Mouse (Mus musculus) CH12.LX (cell line): Measurements from ENCODE around the gene Pik3r1. TPM values are rescaled to one million over a fixed set of nuclear protein-coding genes. Genes with fewer than 3 reads are reported as not detected.

Source experiments
- DNase-seq: peaks from one replicate; pipeline ENCODE4 v3.0.0-alpha.2; 2013; ENCODE audit errors: extremely low read depth
- H3K27ac ChIP-seq: 2 replicates; pipeline ENCODE4 v1.5.1; 2012; ENCODE audit warnings: low read depth, mild to moderate bottlenecking, control low read depth, moderate library complexity; ENCODE audit not compliant: insufficient read depth
- H3K27me3 ChIP-seq: replicated peaks from 2 replicates; pipeline ENCODE3; 2012; ENCODE audit warnings: inconsistent platforms
- H3K36me3 ChIP-seq, 2 experiments: replicated peaks in 1 of 2; 2 replicates each; pipeline versions ENCODE3 to v1.6.1; 2012; ENCODE audit warnings: inconsistent platforms in 1 of 2, low read length in 1 of 2, mild to moderate bottlenecking in 1 of 2, mixed read lengths in 1 of 2, moderate library complexity in 1 of 2; ENCODE audit not compliant: control insufficient read depth in 1 of 2, insufficient read depth in 1 of 2
- H3K4me1 ChIP-seq, 2 experiments: 2 replicates each; pipeline ENCODE4 v1.6.1; 2012; ENCODE audit warnings: inconsistent platforms in 1 of 2, moderate library complexity in 1 of 2; ENCODE audit not compliant: insufficient read depth in 2 of 2, control insufficient read depth in 1 of 2
- H3K4me2 ChIP-seq: 2 replicates; pipeline ENCODE4 v1.6.1; 2012; ENCODE audit warnings: low read depth, mild to moderate bottlenecking, control low read depth; ENCODE audit not compliant: poor library complexity, insufficient read depth, severe bottlenecking
- H3K4me3 ChIP-seq, 3 experiments: fragments of 150-350 bp in 1 of 3; sonication (generic) in 1 of 3; replicated peaks in 1 of 3; 2 replicates each; pipeline versions ENCODE3 to v1.5.1; 2011 to 2012; ENCODE audit warnings: low read depth in 2 of 3, low read length in 2 of 3, mild to moderate bottlenecking in 2 of 3, moderate library complexity in 2 of 3, control low read depth in 1 of 3, improper control_type of control experiment in 1 of 3, inconsistent platforms in 1 of 3, mixed read lengths in 1 of 3; ENCODE audit not compliant: poor library complexity in 1 of 3
- H3K79me2 ChIP-seq: replicated peaks from 2 replicates; pipeline ENCODE4 v1.6.1; 2012; ENCODE audit warnings: mild to moderate bottlenecking, moderate library complexity; ENCODE audit not compliant: control insufficient read depth, poor library complexity, insufficient read depth, severe bottlenecking; ENCODE audit errors: extremely low read depth
- H3K9ac ChIP-seq: 2 replicates; pipeline ENCODE4 v1.6.1; 2012; ENCODE audit warnings: low read depth, mild to moderate bottlenecking, control low read depth, moderate library complexity; ENCODE audit not compliant: insufficient read depth
- H3K9me3 ChIP-seq: replicated peaks from 2 replicates; pipeline ENCODE3; 2012; ENCODE audit warnings: low read length, inconsistent platforms, mixed read lengths
- CHD1 ChIP-seq: IDR thresholded peaks from 2 replicates; pipeline ENCODE4 v1.6.1; 2012; ENCODE audit warnings: low read depth, low read length, improper control_type of control experiment, inconsistent platforms
- CHD2 ChIP-seq: IDR thresholded peaks from 2 replicates; pipeline ENCODE4 v1.6.1; 2011; ENCODE audit warnings: low read length, improper control_type of control experiment
- CTCF ChIP-seq, 2 experiments: IDR thresholded peaks in 1 of 2; conservative IDR thresholded peaks in 1 of 2; 2 replicates each; pipeline ENCODE4 v1.5.1; 2011 to 2012; ENCODE audit warnings: low read depth in 2 of 2, low read length in 2 of 2, improper control_type of control experiment in 1 of 2, inconsistent platforms in 1 of 2, mild to moderate bottlenecking in 1 of 2, moderate library complexity in 1 of 2
- ELF1 ChIP-seq: IDR thresholded peaks from 2 replicates; pipeline ENCODE4 v1.6.1; 2014; ENCODE audit warnings: low read depth, mild to moderate bottlenecking, inconsistent platforms, low read length, improper control_type of control experiment
- IRF4 ChIP-seq: IDR thresholded peaks from 2 replicates; pipeline ENCODE4 v1.6.1; 2014; ENCODE audit warnings: low read depth, mild to moderate bottlenecking, inconsistent platforms, low read length, improper control_type of control experiment
- JUN ChIP-seq: IDR thresholded peaks from 2 replicates; pipeline ENCODE4 v1.6.1; 2011; ENCODE audit warnings: low read depth, mild to moderate bottlenecking, low read length, improper control_type of control experiment, moderate library complexity; ENCODE audit not compliant: insufficient read depth
- KAT2A ChIP-seq: IDR thresholded peaks from 2 replicates; pipeline ENCODE4 v1.6.1; 2012; ENCODE audit warnings: low read length, improper control_type of control experiment, inconsistent platforms; ENCODE audit not compliant: insufficient replicate concordance
- MAFK ChIP-seq: IDR thresholded peaks from 2 replicates; pipeline ENCODE4 v1.6.1; 2011; ENCODE audit warnings: low read length, improper control_type of control experiment; ENCODE audit not compliant: insufficient replicate concordance
- MAZ ChIP-seq: IDR thresholded peaks from 2 replicates; pipeline ENCODE4 v1.6.1; 2012; ENCODE audit warnings: low read depth, mild to moderate bottlenecking, inconsistent platforms, low read length, improper control_type of control experiment, moderate library complexity
- MXI1 ChIP-seq: IDR thresholded peaks from 2 replicates; pipeline ENCODE4 v1.6.1; 2011; ENCODE audit warnings: mild to moderate bottlenecking, low read depth, low read length, improper control_type of control experiment
- MYC ChIP-seq: IDR thresholded peaks from 2 replicates; pipeline ENCODE4 v1.6.1; 2011; ENCODE audit warnings: low read depth, mild to moderate bottlenecking, improper control_type of control experiment, low read length
- PAX5 ChIP-seq: IDR thresholded peaks from 2 replicates; pipeline ENCODE4 v1.6.1; 2012; ENCODE audit warnings: low read length, inconsistent platforms, mixed read lengths
- POLR2AphosphoS2 ChIP-seq: IDR thresholded peaks from 2 replicates; pipeline ENCODE4 v1.6.1; 2011; ENCODE audit warnings: low read depth, low read length, improper control_type of control experiment
- RAD21 ChIP-seq: IDR thresholded peaks from 2 replicates; pipeline ENCODE4 v1.6.1; 2011; ENCODE audit warnings: low read depth, mild to moderate bottlenecking, low read length, improper control_type of control experiment, moderate library complexity
- TBP ChIP-seq: conservative IDR thresholded peaks from 2 replicates; pipeline ENCODE4 v1.6.1; 2011; ENCODE audit warnings: low read depth, low read length, improper control_type of control experiment
- TCF12 ChIP-seq: IDR thresholded peaks from 2 replicates; pipeline ENCODE4 v1.6.1; 2014; ENCODE audit warnings: low read depth, mild to moderate bottlenecking, inconsistent platforms, low read length, improper control_type of control experiment
- UBTF ChIP-seq: IDR thresholded peaks from 2 replicates; pipeline ENCODE4 v1.6.1; 2012; ENCODE audit warnings: low read depth, mild to moderate bottlenecking, inconsistent platforms, low read length, improper control_type of control experiment, moderate library complexity
- USF1 ChIP-seq: IDR thresholded peaks from 2 replicates; pipeline ENCODE4 v1.6.1; 2014; ENCODE audit warnings: low read depth, mild to moderate bottlenecking, inconsistent platforms, low read length, improper control_type of control experiment
- USF2 ChIP-seq: conservative IDR thresholded peaks from 2 replicates; pipeline ENCODE4 v1.6.1; 2011; ENCODE audit warnings: low read depth, low read length, improper control_type of control experiment
- ZC3H11A ChIP-seq: IDR thresholded peaks from 2 replicates; pipeline ENCODE4 v1.6.1; 2012; ENCODE audit warnings: low read depth, mild to moderate bottlenecking, inconsistent platforms, low read length, improper control_type of control experiment
- ZKSCAN1 ChIP-seq: IDR thresholded peaks from 2 replicates; pipeline ENCODE4 v1.6.1; 2012; ENCODE audit warnings: low read depth, inconsistent platforms, low read length, improper control_type of control experiment, borderline replicate concordance
- ZNF384 ChIP-seq: IDR thresholded peaks from 2 replicates; pipeline ENCODE4 v1.6.1; 2012; ENCODE audit warnings: low read depth, low read length, improper control_type of control experiment, inconsistent platforms
- dilution Hi-C: fragments of 300-500 bp; cut with MboI; formaldehyde crosslinking; loops from 2 replicates; pipeline ENCODE4 v1.14.3; 2020; ENCODE audit warnings: low sequenced_read_pairs; ENCODE audit not compliant: extremely low pct_unique_long_range_greater_than_20kb, extremely low pct_ligation_motif_present
- in situ Hi-C: fragments of 300-500 bp; cut with MboI; formaldehyde crosslinking; loops from 3 replicates; pipeline ENCODE4 v1.14.3; 2019; ENCODE audit warnings: low sequenced_read_pairs, low pct_ligation_motif_present, low pct_unique_long_range_greater_than_20kb, mixed read lengths
- polyA plus RNA-seq: library from polyadenylated mRNA; unstranded; fragments of >175 nt; gene quantifications from 2 replicates; pipeline ENCODE4 v1.2.1, GENCODE M21; 2012; ENCODE audit warnings: low read depth; ENCODE audit not compliant: insufficient read length
- total RNA-seq, 2 experiments: library from RNA; depleted of rRNA; stranded (reverse); fragments of 300-350 nt in 1 of 2; fragments of >200 nt in 1 of 2; gene quantifications; 2 replicates each; pipeline ENCODE4 v1.2.3; 2012 to 2014

Pik3r1 gene
- total and polyA plus RNA-seq, 3 experiments = 17.5 to 21.0 (median 19.3) TPM

GRCm38 (mm10) chr13:101801372-101802186 lies 33.6 kb upstream of the Pik3r1 start:
- dilution Hi-C loops = no loop called here
- Histone ChIP-seq H3K27ac (no peak overlapping the region), H3K9ac (no peak overlapping the region), H3K4me1 (peaks cover 24 to 51% of the 10 kb centered on the region in 2 experiments), H3K9me3 (no peaks in the 10 kb centered on the region), H3K36me3 (no peaks in the 10 kb centered on the region), H3K4me2 (no peak overlapping the region), H3K27me3 (no peaks in the 10 kb centered on the region), H3K79me2 (no peaks in the 10 kb centered on the region), H3K4me3 (no peak overlapping the region)
- TF ChIP-seq IRF4 (no peak), MAZ (no peak), USF1 (no peak), MXI1 (no peak), CTCF (conservative IDR thresholded peaks at IDR 0.05 in 1 of 2, IDR thresholded peaks at IDR 0.05 in 1 of 2; ENCODE audit: low read depth in 2 of 2, low read length in 2 of 2) (no peak), CHD1 (no peak), TCF12 (no peak), PAX5 (no peak), ZKSCAN1 (no peak), POLR2AphosphoS2 (no peak)
- in situ Hi-C loops = no loop called here
- no peak for DNase-seq

GRCm38 (mm10) chr13:101800833-101801371 lies 32.9 kb upstream of the Pik3r1 start:
- DNase-seq = no peak
- no peak overlapping the region for H3K4me3 ChIP-seq
- peaks cover 24 to 55% of the 10 kb centered on the region in 2 experiments for H3K4me1 ChIP-seq
- no peaks in the 10 kb centered on the region for H3K27me3 ChIP-seq
- dilution Hi-C loops = no loop called here
- H3K9ac ChIP-seq = no peak overlapping the region
- H3K4me2 ChIP-seq = no peak overlapping the region
- no peak overlapping the region for H3K27ac ChIP-seq
- H3K79me2 ChIP-seq = no peaks in the 10 kb centered on the region
- TF ChIP-seq RAD21 = no peak
- H3K36me3 ChIP-seq = no peaks in the 10 kb centered on the region
- in situ Hi-C loops = no loop called here
- no peaks in the 10 kb centered on the region for H3K9me3 ChIP-seq

GRCm38 (mm10) chr13:101800021-101800596 lies 32.1 kb upstream of the Pik3r1 start:
- H3K27ac ChIP-seq = peak overlapping the region; percentile 9; the same call in 1 of the 2 replicates
- in situ Hi-C loops (no loop called here), dilution Hi-C loops (no loop called here)
- TF ChIP-seq MYC (peak; percentile 17; the same call in 1 of the 2 replicates), ZKSCAN1 (no peak), ZNF384 (no peak), CHD2 (peak; percentile 66; the same call in 1 of the 2 replicates), MXI1 (no peak), ELF1 (no peak), ZC3H11A (no peak), RAD21 (no peak; the same call in none of the 2 replicates), KAT2A (no peak), USF2 (no peak), CTCF (conservative IDR thresholded peaks at IDR 0.05 in 1 of 2, IDR thresholded peaks at IDR 0.05 in 1 of 2; ENCODE audit: low read depth in 2 of 2, low read length in 2 of 2) (no peak), MAFK (0 out of 2 replicates have a peak, but pooled peaks have one; percentile 51), JUN (peak; percentile 31; the same call in 1 of the 2 replicates), TBP (0 out of 2 replicates have a peak, but pooled peaks have one; percentile 25), UBTF (no peak)

More at GRCm38 (mm10) chr13:101800021-101800596, 32.1 kb upstream of the Pik3r1 start:
- no peak overlapping the region for H3K4me3 ChIP-seq
- H3K36me3 ChIP-seq = no peaks in the 10 kb centered on the region
- no peaks in the 10 kb centered on the region for H3K9me3 ChIP-seq
- no peaks in the 10 kb centered on the region for H3K27me3 ChIP-seq
- H3K79me2 ChIP-seq = no peaks in the 10 kb centered on the region
- peak; percentile 65 for DNase-seq
- peaks cover 17 to 52% of the 10 kb centered on the region in 2 experiments; a peak in 3 of 4 replicates for H3K4me1 ChIP-seq
- no peak overlapping the region for H3K9ac ChIP-seq
- H3K4me2 ChIP-seq = peak overlapping the region; percentile 78
